Mouse (Mus musculus) CH12.LX (cell line): ENCODE measurements at regions not wholly inside any gene's neighbourhood (a gene's known extent, or its start where the extent isn't known, plus 50 kb on each side); places are given as distances from the start of the nearest gene placed in this dataset.

ENCODE experiments used
- DNase-seq: peaks from one replicate; pipeline ENCODE4 v3.0.0-alpha.2; 2013; ENCODE audit errors: extremely low read depth
- H3K27ac ChIP-seq: 2 replicates; pipeline ENCODE4 v1.5.1; 2012; ENCODE audit warnings: low read depth, mild to moderate bottlenecking, control low read depth, moderate library complexity; ENCODE audit not compliant: insufficient read depth
- H3K27me3 ChIP-seq: replicated peaks from 2 replicates; pipeline ENCODE3; 2012; ENCODE audit warnings: inconsistent platforms
- H3K36me3 ChIP-seq, 2 experiments: replicated peaks in 1 of 2; 2 replicates each; pipeline versions ENCODE3 to v1.6.1; 2012; ENCODE audit warnings: inconsistent platforms in 1 of 2, low read length in 1 of 2, mild to moderate bottlenecking in 1 of 2, mixed read lengths in 1 of 2, moderate library complexity in 1 of 2; ENCODE audit not compliant: control insufficient read depth in 1 of 2, insufficient read depth in 1 of 2
- H3K4me1 ChIP-seq, 2 experiments: 2 replicates each; pipeline ENCODE4 v1.6.1; 2012; ENCODE audit warnings: inconsistent platforms in 1 of 2, moderate library complexity in 1 of 2; ENCODE audit not compliant: insufficient read depth in 2 of 2, control insufficient read depth in 1 of 2
- H3K4me2 ChIP-seq: 2 replicates; pipeline ENCODE4 v1.6.1; 2012; ENCODE audit warnings: low read depth, mild to moderate bottlenecking, control low read depth; ENCODE audit not compliant: poor library complexity, insufficient read depth, severe bottlenecking
- H3K4me3 ChIP-seq, 3 experiments: fragments of 150-350 bp in 1 of 3; sonication (generic) in 1 of 3; replicated peaks in 1 of 3; 2 replicates each; pipeline versions ENCODE3 to v1.5.1; 2011 to 2012; ENCODE audit warnings: low read depth in 2 of 3, low read length in 2 of 3, mild to moderate bottlenecking in 2 of 3, moderate library complexity in 2 of 3, control low read depth in 1 of 3, improper control_type of control experiment in 1 of 3, inconsistent platforms in 1 of 3, mixed read lengths in 1 of 3; ENCODE audit not compliant: poor library complexity in 1 of 3
- H3K79me2 ChIP-seq: replicated peaks from 2 replicates; pipeline ENCODE4 v1.6.1; 2012; ENCODE audit warnings: mild to moderate bottlenecking, moderate library complexity; ENCODE audit not compliant: control insufficient read depth, poor library complexity, insufficient read depth, severe bottlenecking; ENCODE audit errors: extremely low read depth
- H3K9ac ChIP-seq: 2 replicates; pipeline ENCODE4 v1.6.1; 2012; ENCODE audit warnings: low read depth, mild to moderate bottlenecking, control low read depth, moderate library complexity; ENCODE audit not compliant: insufficient read depth
- H3K9me3 ChIP-seq: replicated peaks from 2 replicates; pipeline ENCODE3; 2012; ENCODE audit warnings: low read length, inconsistent platforms, mixed read lengths
- BHLHE40 ChIP-seq: IDR thresholded peaks from 2 replicates; pipeline ENCODE4 v1.6.1; 2011; ENCODE audit warnings: mild to moderate bottlenecking, low read depth, low read length, improper control_type of control experiment
- CHD1 ChIP-seq: IDR thresholded peaks from 2 replicates; pipeline ENCODE4 v1.6.1; 2012; ENCODE audit warnings: low read depth, low read length, improper control_type of control experiment, inconsistent platforms
- CHD2 ChIP-seq: IDR thresholded peaks from 2 replicates; pipeline ENCODE4 v1.6.1; 2011; ENCODE audit warnings: low read length, improper control_type of control experiment
- CTCF ChIP-seq, 2 experiments: IDR thresholded peaks in 1 of 2; conservative IDR thresholded peaks in 1 of 2; 2 replicates each; pipeline ENCODE4 v1.5.1; 2011 to 2012; ENCODE audit warnings: low read depth in 2 of 2, low read length in 2 of 2, improper control_type of control experiment in 1 of 2, inconsistent platforms in 1 of 2, mild to moderate bottlenecking in 1 of 2, moderate library complexity in 1 of 2
- E2F4 ChIP-seq: IDR thresholded peaks from 2 replicates; pipeline ENCODE4 v1.6.1; 2011; ENCODE audit warnings: low read depth, low read length, improper control_type of control experiment; ENCODE audit not compliant: insufficient replicate concordance
- ELF1 ChIP-seq: IDR thresholded peaks from 2 replicates; pipeline ENCODE4 v1.6.1; 2014; ENCODE audit warnings: low read depth, mild to moderate bottlenecking, inconsistent platforms, low read length, improper control_type of control experiment
- ETS1 ChIP-seq: conservative IDR thresholded peaks from 2 replicates; pipeline ENCODE4 v1.6.1; 2012; ENCODE audit warnings: low read depth, mild to moderate bottlenecking, inconsistent platforms, low read length, improper control_type of control experiment, moderate library complexity
- GABPA ChIP-seq: IDR thresholded peaks from 2 replicates; pipeline ENCODE4 v1.6.1; 2012; ENCODE audit warnings: low read depth, low read length, improper control_type of control experiment, inconsistent platforms; ENCODE audit not compliant: insufficient replicate concordance
- KAT2A ChIP-seq: IDR thresholded peaks from 2 replicates; pipeline ENCODE4 v1.6.1; 2012; ENCODE audit warnings: low read length, improper control_type of control experiment, inconsistent platforms; ENCODE audit not compliant: insufficient replicate concordance
- MAFK ChIP-seq: IDR thresholded peaks from 2 replicates; pipeline ENCODE4 v1.6.1; 2011; ENCODE audit warnings: low read length, improper control_type of control experiment; ENCODE audit not compliant: insufficient replicate concordance
- MAZ ChIP-seq: IDR thresholded peaks from 2 replicates; pipeline ENCODE4 v1.6.1; 2012; ENCODE audit warnings: low read depth, mild to moderate bottlenecking, inconsistent platforms, low read length, improper control_type of control experiment, moderate library complexity
- MEF2A ChIP-seq: IDR thresholded peaks from 2 replicates; pipeline ENCODE4 v1.6.1; 2014; ENCODE audit warnings: low read depth, mild to moderate bottlenecking, inconsistent platforms, low read length, improper control_type of control experiment, borderline replicate concordance
- MYC ChIP-seq: IDR thresholded peaks from 2 replicates; pipeline ENCODE4 v1.6.1; 2011; ENCODE audit warnings: low read depth, mild to moderate bottlenecking, improper control_type of control experiment, low read length
- NELFE ChIP-seq: IDR thresholded peaks from 2 replicates; pipeline ENCODE4 v1.6.1; 2011; ENCODE audit warnings: low read depth, low read length, improper control_type of control experiment
- NRF1 ChIP-seq: IDR thresholded peaks from 2 replicates; pipeline ENCODE4 v1.6.1; 2014; ENCODE audit warnings: low read depth, mild to moderate bottlenecking, inconsistent platforms, low read length, improper control_type of control experiment, moderate library complexity
- POLR2A ChIP-seq: IDR thresholded peaks from 2 replicates; pipeline ENCODE4 v1.6.1; 2011; ENCODE audit warnings: low read depth, mild to moderate bottlenecking, improper control_type of control experiment, low read length
- POLR2AphosphoS2 ChIP-seq: IDR thresholded peaks from 2 replicates; pipeline ENCODE4 v1.6.1; 2011; ENCODE audit warnings: low read depth, low read length, improper control_type of control experiment
- RAD21 ChIP-seq: IDR thresholded peaks from 2 replicates; pipeline ENCODE4 v1.6.1; 2011; ENCODE audit warnings: low read depth, mild to moderate bottlenecking, low read length, improper control_type of control experiment, moderate library complexity
- USF1 ChIP-seq: IDR thresholded peaks from 2 replicates; pipeline ENCODE4 v1.6.1; 2014; ENCODE audit warnings: low read depth, mild to moderate bottlenecking, inconsistent platforms, low read length, improper control_type of control experiment
- USF2 ChIP-seq: conservative IDR thresholded peaks from 2 replicates; pipeline ENCODE4 v1.6.1; 2011; ENCODE audit warnings: low read depth, low read length, improper control_type of control experiment
- ZC3H11A ChIP-seq: IDR thresholded peaks from 2 replicates; pipeline ENCODE4 v1.6.1; 2012; ENCODE audit warnings: low read depth, mild to moderate bottlenecking, inconsistent platforms, low read length, improper control_type of control experiment
- ZKSCAN1 ChIP-seq: IDR thresholded peaks from 2 replicates; pipeline ENCODE4 v1.6.1; 2012; ENCODE audit warnings: low read depth, inconsistent platforms, low read length, improper control_type of control experiment, borderline replicate concordance
- ZNF384 ChIP-seq: IDR thresholded peaks from 2 replicates; pipeline ENCODE4 v1.6.1; 2012; ENCODE audit warnings: low read depth, low read length, improper control_type of control experiment, inconsistent platforms
- dilution Hi-C: fragments of 300-500 bp; cut with MboI; formaldehyde crosslinking; loops from 2 replicates; pipeline ENCODE4 v1.14.3; 2020; ENCODE audit warnings: low sequenced_read_pairs; ENCODE audit not compliant: extremely low pct_unique_long_range_greater_than_20kb, extremely low pct_ligation_motif_present
- in situ Hi-C: fragments of 300-500 bp; cut with MboI; formaldehyde crosslinking; loops from 3 replicates; pipeline ENCODE4 v1.14.3; 2019; ENCODE audit warnings: low sequenced_read_pairs, low pct_ligation_motif_present, low pct_unique_long_range_greater_than_20kb, mixed read lengths

DNA sequence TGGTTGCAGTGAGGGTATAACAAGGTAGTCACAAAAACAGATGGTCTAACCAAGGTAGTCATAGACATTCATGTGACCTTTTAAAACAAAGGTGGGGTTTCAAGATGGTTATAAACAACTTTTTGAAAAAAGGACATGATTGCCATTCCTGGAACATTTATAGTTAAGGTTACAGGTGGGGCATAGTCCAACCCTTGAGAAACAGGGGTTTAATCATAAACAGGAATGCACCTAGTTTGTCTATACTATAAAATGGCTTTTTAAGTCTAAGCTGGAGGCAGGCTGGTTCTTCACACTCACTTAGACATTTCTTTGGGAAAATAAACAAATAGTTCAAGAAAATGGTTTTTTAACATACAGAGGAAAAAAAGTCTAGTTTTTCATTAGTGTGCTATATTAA is 525.7 kb upstream of the Atp2b1 start:
- Histone ChIP-seq H3K4me1 (peaks cover 0 to 7% of the 10 kb centered on the region in 2 experiments; a peak in 1 of 4 replicates), H3K27ac (no peak overlapping the region), H3K9me3 (no peaks in the 10 kb centered on the region), H3K79me2 (no peaks in the 10 kb centered on the region), H3K4me2 (no peak overlapping the region)
- in situ Hi-C loops: no loop called here
- no peak for DNase-seq
- TF ChIP-seq NELFE (no peak), POLR2AphosphoS2 (no peak), ETS1 (no peak), MYC (no peak), RAD21 (no peak), MAFK (no peak), MAZ (no peak), ZKSCAN1 (no peak), ELF1 (no peak)
- TF ChIP-seq, all 38 proteins: peak for 0
- no peaks in the 10 kb centered on the region for H3K27me3 ChIP-seq
- no peak overlapping the region for H3K4me3 ChIP-seq
- no peaks in the 10 kb centered on the region for H3K36me3 ChIP-seq
- dilution Hi-C loops: no loop called here
- H3K9ac ChIP-seq: no peak overlapping the region

DNA sequence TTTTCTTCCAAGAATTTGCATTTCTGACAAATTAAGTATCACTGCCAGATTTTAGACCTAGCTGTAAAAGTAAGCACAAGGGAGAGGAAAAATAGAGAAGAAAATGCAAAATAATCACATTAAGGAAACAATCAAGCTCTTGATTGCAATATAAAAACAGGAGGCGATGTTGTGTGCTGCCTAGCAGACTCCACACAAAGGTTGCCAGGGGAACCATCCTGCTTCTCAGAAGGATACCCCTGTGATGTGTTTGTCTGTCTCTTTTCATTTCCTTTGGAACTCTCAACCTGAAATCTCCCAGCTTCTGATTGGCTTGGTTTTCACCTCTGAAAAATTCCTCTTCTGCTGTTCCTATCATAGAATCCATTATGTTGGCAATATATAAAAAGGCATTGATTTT is 514.3 kb upstream of the Atp2b1 start:
- no peak for DNase-seq
- TF ChIP-seq BHLHE40 (no peak), KAT2A (no peak), NRF1 (no peak), ZNF384 (no peak), ZC3H11A (no peak), USF1 (no peak), POLR2A (no peak), USF2 (no peak), GABPA (no peak), CTCF (conservative IDR thresholded peaks at IDR 0.05 in 1 of 2, IDR thresholded peaks at IDR 0.05 in 1 of 2; ENCODE audit: low read depth in 2 of 2, low read length in 2 of 2) (no peak), CHD1 (no peak), CHD2 (no peak), ELF1 (no peak), POLR2AphosphoS2 (no peak), E2F4 (no peak), MYC (no peak), MEF2A (no peak)
- Histone ChIP-seq H3K9ac (no peak overlapping the region), H3K4me1 (peaks cover 0 to 3% of the 10 kb centered on the region in 2 experiments; a peak in 2 of 4 replicates), H3K36me3 (no peaks in the 10 kb centered on the region), H3K27ac (no peak overlapping the region), H3K4me3 (no peak overlapping the region), H3K4me2 (no peak overlapping the region), H3K27me3 (no peaks in the 10 kb centered on the region), H3K9me3 (no peaks in the 10 kb centered on the region), H3K79me2 (no peaks in the 10 kb centered on the region)
- dilution Hi-C loops (no loop called here), in situ Hi-C loops (no loop called here)
